Mouse (Mus musculus): ENCODE data around the gene Gm20390. TPM values are rescaled to one million over a fixed set of nuclear protein-coding genes. Genes with fewer than 3 reads are reported as not detected.
A peak's percentile ranks its signal among the peaks of the same experiment; 100 is the strongest.
"Not testable (repeated sequence)": the region's sequence is repeated elsewhere in the genome, so short reads cannot be mapped to it uniquely, and the experiment has no call there.

Gm20390 gene
- polyA plus RNA-seq, 1 experiment from 2014 or later, result 498 TPM

GRCm38 (mm10) chr11:93956159-93956558, 11.9 kb downstream of the Gm20390 start, which contains the start of gene Nme2:
Nme2 (minus strand) TSS chr11:93956259.
- Histone ChIP-seq H3K4me3 (peak within 1 kb of the TSS; percentile 80), H3K27ac (replicated peaks) (peak within 1 kb of the TSS; percentile 93), H3K36me3 (peaks cover 75% of the 10 kb centered on the region), H3K4me1 (peaks cover 50% of the 10 kb centered on the region), H3K9me3 (replicated peaks) (no peaks in the 10 kb centered on the region), H3K27me3 (ENCODE audit: low read depth, poor library complexity, severe bottlenecking) (no peaks in the 10 kb centered on the region)
- WGBS, result 7% methylated on average over 6 of the region's 6 CpGs
- no peak for DNase-seq (ENCODE audit: low spot score)

- H3K27me3 ChIP-seq (ENCODE audit: low read depth, poor library complexity, severe bottlenecking), result no peaks in the 10 kb centered on the region
- H3K9me3 ChIP-seq (replicated peaks), result no peaks in the 10 kb centered on the region
- H3K4me3 ChIP-seq, result peak overlapping the region; percentile 80
- H3K4me1 ChIP-seq, result peaks cover 50% of the 10 kb centered on the region
- under 1% methylated on average over 67 of the region's 67 CpGs for WGBS
- H3K36me3 ChIP-seq, result peaks cover 75% of the 10 kb centered on the region
- DNase-seq (ENCODE audit: low spot score), result peak; percentile 95
- peak overlapping the region; percentile 93 for H3K27ac ChIP-seq (replicated peaks)
These were observed 12.6 kb downstream of the Gm20390 start for GRCm38 (mm10) chr11:93955256-93956150.

GRCm38 (mm10) chr11:93954738-93955255, 13.3 kb downstream of the Gm20390 start:
- no peak for DNase-seq (ENCODE audit: low spot score)
- H3K36me3 ChIP-seq, result peaks cover 75% of the 10 kb centered on the region
- no peaks in the 10 kb centered on the region for H3K9me3 ChIP-seq (replicated peaks)
- H3K27me3 ChIP-seq (ENCODE audit: low read depth, poor library complexity, severe bottlenecking), result no peaks in the 10 kb centered on the region
- H3K4me1 ChIP-seq, result peaks cover 50% of the 10 kb centered on the region
- H3K27ac ChIP-seq (replicated peaks), result peak overlapping the region; percentile 93
- WGBS, result 49% methylated on average over 13 of the region's 13 CpGs
- peak overlapping the region; percentile 80 for H3K4me3 ChIP-seq

- Histone ChIP-seq H3K27ac (replicated peaks) (no peak overlapping the region), H3K4me3 (no peak overlapping the region), H3K9me3 (replicated peaks) (no peaks in the 10 kb centered on the region), H3K4me1 (peaks cover 50% of the 10 kb centered on the region), H3K36me3 (peaks cover 74% of the 10 kb centered on the region), H3K27me3 (ENCODE audit: low read depth, poor library complexity, severe bottlenecking) (no peaks in the 10 kb centered on the region)
- 68% methylated on average over 5 of the region's 5 CpGs for WGBS
- no peak for DNase-seq (ENCODE audit: low spot score)
These were observed 15.7 kb downstream of the Gm20390 start for GRCm38 (mm10) chr11:93952376-93952775.

- no peak for DNase-seq (ENCODE audit: low spot score)
- no peaks in the 10 kb centered on the region for H3K9me3 ChIP-seq (replicated peaks)
- peaks cover 81% of the 10 kb centered on the region for H3K36me3 ChIP-seq
- no peak overlapping the region for H3K27ac ChIP-seq (replicated peaks)
- no peaks in the 10 kb centered on the region for H3K27me3 ChIP-seq (ENCODE audit: low read depth, poor library complexity, severe bottlenecking)
- 100% methylated on average over 1 of the region's 1 CpGs for WGBS
- peaks cover 30% of the 10 kb centered on the region for H3K4me1 ChIP-seq
- H3K4me3 ChIP-seq, result no peak overlapping the region
These were observed 18.0 kb downstream of the Gm20390 start for GRCm38 (mm10) chr11:93950045-93950444.

GRCm38 (mm10) chr11:93948887-93949567, 19.1 kb downstream of the Gm20390 start:
- H3K36me3 ChIP-seq, result peaks cover 86% of the 10 kb centered on the region
- 94% methylated on average over 9 of the region's 9 CpGs for WGBS

GRCm38 (mm10) chr11:93944986-93945385, 23.1 kb downstream of the Gm20390 start:
- no peaks in the 10 kb centered on the region for H3K4me1 ChIP-seq
- peaks cover 79% of the 10 kb centered on the region for H3K36me3 ChIP-seq
- WGBS, result 81% methylated on average over 3 of the region's 3 CpGs
- no peaks in the 10 kb centered on the region for H3K27me3 ChIP-seq (ENCODE audit: low read depth, poor library complexity, severe bottlenecking)
- no peak overlapping the region for H3K27ac ChIP-seq (replicated peaks)
- no peak overlapping the region for H3K4me3 ChIP-seq
- DNase-seq (ENCODE audit: low spot score), result no peak
- no peaks in the 10 kb centered on the region for H3K9me3 ChIP-seq (replicated peaks)

More at GRCm38 (mm10) chr11:93948887-93949567, 19.1 kb downstream of the Gm20390 start:
- no peaks in the 10 kb centered on the region for H3K27me3 ChIP-seq (ENCODE audit: low read depth, poor library complexity, severe bottlenecking)
- no peak overlapping the region for H3K27ac ChIP-seq (replicated peaks)
- H3K9me3 ChIP-seq (replicated peaks), result no peaks in the 10 kb centered on the region
- H3K4me1 ChIP-seq, result peaks cover 24% of the 10 kb centered on the region
- no peak for DNase-seq (ENCODE audit: low spot score)
- H3K4me3 ChIP-seq, result no peak overlapping the region

GRCm38 (mm10) chr11:93940906-93941305, 27.2 kb downstream of the Gm20390 start:
- DNase-seq (ENCODE audit: low spot score), result no peak
- no peaks in the 10 kb centered on the region for H3K27me3 ChIP-seq (ENCODE audit: low read depth, poor library complexity, severe bottlenecking)
- no peak overlapping the region for H3K4me3 ChIP-seq
- 95% methylated on average over 2 of the region's 2 CpGs for WGBS
- no peaks in the 10 kb centered on the region for H3K4me1 ChIP-seq
- H3K27ac ChIP-seq (replicated peaks), result no peak overlapping the region
- H3K9me3 ChIP-seq (replicated peaks), result no peaks in the 10 kb centered on the region
- H3K36me3 ChIP-seq, result peaks cover 86% of the 10 kb centered on the region

- Histone ChIP-seq H3K27ac (replicated peaks) (no peak overlapping the region), H3K4me3 (no peak overlapping the region), H3K9me3 (replicated peaks) (no peaks in the 10 kb centered on the region), H3K36me3 (peaks cover 99% of the 10 kb centered on the region), H3K27me3 (ENCODE audit: low read depth, poor library complexity, severe bottlenecking) (no peaks in the 10 kb centered on the region), H3K4me1 (no peaks in the 10 kb centered on the region)
- DNase-seq (ENCODE audit: low spot score), result no peak
These were observed 39.0 kb downstream of the Gm20390 start for GRCm38 (mm10) chr11:93929106-93929505.

- H3K4me1 ChIP-seq; H3K9me3 ChIP-seq (replicated peaks); DNase-seq (ENCODE audit: low spot score); H3K4me3 ChIP-seq; H3K27me3 ChIP-seq (ENCODE audit: low read depth, poor library complexity, severe bottlenecking); H3K27ac ChIP-seq (replicated peaks): not testable (repeated sequence)
- peaks cover 98% of the 10 kb centered on the region for H3K36me3 ChIP-seq
- WGBS, result 95% methylated on average over 2 of the region's 2 CpGs
These were observed 53.1 kb downstream of the Gm20390 start for GRCm38 (mm10) chr11:93915019-93915418.

GRCm38 (mm10) chr11:93911603-93912002, 56.5 kb downstream of the Gm20390 start:
- no peaks in the 10 kb centered on the region for H3K4me1 ChIP-seq

GRCm38 (mm10) chr11:93908829-93909228, 59.3 kb downstream of the Gm20390 start:
- H3K27ac ChIP-seq (replicated peaks), result no peak overlapping the region
- no peaks in the 10 kb centered on the region for H3K4me1 ChIP-seq
- no peak overlapping the region for H3K4me3 ChIP-seq
- H3K9me3 ChIP-seq (replicated peaks), result no peaks in the 10 kb centered on the region
- H3K27me3 ChIP-seq (ENCODE audit: low read depth, poor library complexity, severe bottlenecking), result no peaks in the 10 kb centered on the region
- DNase-seq (ENCODE audit: low spot score), result no peak
- 92% methylated on average over 9 of the region's 9 CpGs for WGBS
- peaks cover 94% of the 10 kb centered on the region for H3K36me3 ChIP-seq

More at GRCm38 (mm10) chr11:93911603-93912002, 56.5 kb downstream of the Gm20390 start:
- no peak overlapping the region for H3K4me3 ChIP-seq
- no peak for DNase-seq (ENCODE audit: low spot score)
- no peaks in the 10 kb centered on the region for H3K9me3 ChIP-seq (replicated peaks)
- peaks cover 98% of the 10 kb centered on the region for H3K36me3 ChIP-seq
- H3K27ac ChIP-seq (replicated peaks), result no peak overlapping the region
- WGBS, result 94% methylated on average over 3 of the region's 3 CpGs
- no peaks in the 10 kb centered on the region for H3K27me3 ChIP-seq (ENCODE audit: low read depth, poor library complexity, severe bottlenecking)

All from midbrain, embryonic 10.5 days (tissue).